Mouse (Mus musculus): ENCODE results near the gene Rlf. TPM values are rescaled to one million over a fixed set of nuclear protein-coding genes. Genes with fewer than 3 reads are reported as not detected.
"Not testable (repeated sequence)": the region's sequence is repeated elsewhere in the genome, so short reads cannot be mapped to it uniquely, and the experiment has no call there.

The Rlf gene
- polyA plus RNA-seq, 1 experiment from 2014 or later = 17.9 TPM

DNA sequence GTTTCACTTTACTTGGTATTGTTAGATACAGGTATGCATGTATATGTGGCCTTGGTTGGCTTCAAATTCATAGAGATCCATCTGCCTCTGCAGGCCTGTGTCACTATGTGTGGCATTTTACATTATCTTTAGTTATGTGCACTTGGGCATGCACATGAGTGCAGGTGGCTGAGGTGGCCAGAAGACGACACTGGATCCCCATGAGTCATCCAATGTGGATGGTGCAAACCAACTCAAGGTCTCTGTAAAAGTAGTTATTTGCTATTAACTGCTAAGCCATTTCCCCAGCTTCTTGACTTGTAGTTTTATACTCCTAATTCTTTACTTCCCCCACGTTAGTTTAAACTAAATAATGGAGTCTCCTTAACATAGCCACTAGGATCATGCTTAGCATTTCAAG, 22.6 kb downstream of the Rlf start:
- Histone ChIP-seq H3K9ac (ENCODE audit: low read length) (no peak overlapping the region), H3K4me2 (ENCODE audit: low read length) (no peak overlapping the region), H3K27me3 (replicated peaks; ENCODE audit: control insufficient read depth, insufficient read depth, low read length) (no peaks in the 10 kb centered on the region), H3K27ac (ENCODE audit: low read depth, low read length) (no peak overlapping the region), H3K36me3 (ENCODE audit: control insufficient read depth, insufficient read depth, low read length) (peaks cover 19% of the 10 kb centered on the region; the same call in 1 of the 2 replicates), H3K9me3 (replicated peaks; ENCODE audit: control insufficient read depth, low read length) (no peaks in the 10 kb centered on the region), H3K4me1 (ENCODE audit: control insufficient read depth, insufficient read depth, low read length) (no peaks in the 10 kb centered on the region), H3K4me3 (ENCODE audit: low read depth, low read length) (no peak overlapping the region)
- no peak for ATAC-seq
- DNase-seq (ENCODE audit: low spot score) = no peak
- WGBS = 98% methylated on average over 2 of the region's 2 CpGs

DNA sequence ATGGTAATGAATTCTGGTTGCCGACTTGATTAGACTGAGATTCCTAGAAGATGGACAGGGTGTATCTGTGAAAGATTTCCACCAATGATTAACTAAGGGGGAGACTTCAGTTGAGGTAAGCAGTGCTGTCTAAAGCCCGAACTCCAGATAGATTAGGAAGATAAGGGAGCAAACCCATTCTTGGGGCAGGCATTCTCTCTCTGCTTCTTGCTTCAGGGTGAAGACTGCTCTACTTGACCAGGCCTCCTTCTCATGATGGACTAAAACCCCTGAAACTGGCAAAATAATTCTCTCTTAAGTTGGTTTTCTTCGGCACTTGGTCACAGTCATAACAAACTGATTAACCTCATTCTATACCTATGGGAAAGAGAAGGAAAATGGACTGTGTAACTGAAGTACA, 25.5 kb downstream of the Rlf start:
- Histone ChIP-seq H3K27ac (ENCODE audit: low read depth, low read length) (no peak overlapping the region), H3K36me3 (ENCODE audit: control insufficient read depth, insufficient read depth, low read length) (peaks cover 20% of the 10 kb centered on the region; the same call in 1 of the 2 replicates), H3K4me1 (ENCODE audit: control insufficient read depth, insufficient read depth, low read length) (no peaks in the 10 kb centered on the region), H3K27me3 (replicated peaks; ENCODE audit: control insufficient read depth, insufficient read depth, low read length) (no peaks in the 10 kb centered on the region), H3K9ac (ENCODE audit: low read length) (no peak overlapping the region), H3K4me3 (ENCODE audit: low read depth, low read length) (no peak overlapping the region), H3K4me2 (ENCODE audit: low read length) (no peak overlapping the region), H3K9me3 (replicated peaks; ENCODE audit: control insufficient read depth, low read length) (no peaks in the 10 kb centered on the region)
- DNase-seq (ENCODE audit: low spot score) = no peak
- ATAC-seq = no peak
- 95% methylated on average over 3 of the region's 3 CpGs for WGBS

DNA sequence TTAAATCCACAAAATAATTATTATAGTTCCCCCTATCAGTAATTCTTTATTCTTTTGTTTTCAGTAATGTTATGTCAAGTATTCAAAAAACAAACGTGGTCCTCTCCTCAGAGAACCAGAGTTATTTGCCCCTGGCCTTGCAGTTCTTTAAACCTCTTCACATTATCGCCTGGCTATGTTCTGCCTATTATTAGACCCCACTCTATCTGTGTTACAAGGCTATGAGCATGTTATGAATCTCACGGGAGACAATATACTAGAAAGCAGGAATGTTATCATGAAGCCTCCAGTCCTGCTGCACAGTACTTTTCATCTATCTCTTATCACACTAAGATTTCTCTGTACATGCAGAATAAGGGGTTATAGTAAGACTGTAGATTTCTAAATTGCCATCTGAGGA, 35.2 kb downstream of the Rlf start:
- 90% methylated on average over 3 of the region's 3 CpGs for WGBS
- ATAC-seq (no peak), DNase-seq (ENCODE audit: low spot score) (no peak)

DNA sequence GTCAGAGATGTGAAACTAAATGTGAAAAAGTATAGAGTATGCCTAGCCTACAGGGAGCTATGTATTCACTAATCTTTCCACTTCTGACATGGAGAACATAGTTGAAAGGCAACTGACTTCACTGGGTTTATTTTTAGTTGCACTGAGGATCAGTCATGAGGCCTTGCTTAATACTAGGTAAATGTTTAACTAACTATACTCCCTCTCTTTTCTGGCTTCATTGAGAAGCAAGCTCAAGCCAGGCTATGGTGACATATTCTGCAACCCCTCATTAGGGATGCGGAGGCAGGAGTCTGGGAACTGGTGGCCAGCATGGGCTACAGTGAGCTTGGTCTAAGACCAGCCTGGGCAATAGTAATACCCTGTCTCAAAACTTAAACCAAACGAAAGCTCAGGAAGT, 47.2 kb downstream of the Rlf start:
- H3K4me1 ChIP-seq (ENCODE audit: control insufficient read depth, insufficient read depth, low read length) = no peaks in the 10 kb centered on the region
- no peaks in the 10 kb centered on the region for H3K27me3 ChIP-seq (replicated peaks; ENCODE audit: control insufficient read depth, insufficient read depth, low read length)
- H3K4me2 ChIP-seq (ENCODE audit: low read length) = no peak overlapping the region
- 97% methylated on average over 2 of the region's 2 CpGs for WGBS
- no peak for DNase-seq (ENCODE audit: low spot score)
- H3K27ac ChIP-seq (ENCODE audit: low read depth, low read length) = no peak overlapping the region
- no peak overlapping the region for H3K4me3 ChIP-seq (ENCODE audit: low read depth, low read length)
- no peak overlapping the region for H3K9ac ChIP-seq (ENCODE audit: low read length)
- no peaks in the 10 kb centered on the region for H3K9me3 ChIP-seq (replicated peaks; ENCODE audit: control insufficient read depth, low read length)
- peaks cover 50% of the 10 kb centered on the region for H3K36me3 ChIP-seq (ENCODE audit: control insufficient read depth, insufficient read depth, low read length)
- ATAC-seq = no peak

More for the DNA sequence above, 35.2 kb downstream of the Rlf start:
- no peak overlapping the region for H3K9ac ChIP-seq (ENCODE audit: low read length)
- H3K4me2 ChIP-seq (ENCODE audit: low read length) = no peak overlapping the region
- no peak overlapping the region for H3K4me3 ChIP-seq (ENCODE audit: low read depth, low read length)
- no peaks in the 10 kb centered on the region for H3K4me1 ChIP-seq (ENCODE audit: control insufficient read depth, insufficient read depth, low read length)
- no peaks in the 10 kb centered on the region for H3K27me3 ChIP-seq (replicated peaks; ENCODE audit: control insufficient read depth, insufficient read depth, low read length)
- H3K9me3 ChIP-seq (replicated peaks; ENCODE audit: control insufficient read depth, low read length) = peaks cover 3% of the 10 kb centered on the region; the same call in 1 of the 2 replicates
- no peak overlapping the region for H3K27ac ChIP-seq (ENCODE audit: low read depth, low read length)
- H3K36me3 ChIP-seq (ENCODE audit: control insufficient read depth, insufficient read depth, low read length) = peaks cover 12% of the 10 kb centered on the region; the same call in 1 of the 2 replicates

DNA sequence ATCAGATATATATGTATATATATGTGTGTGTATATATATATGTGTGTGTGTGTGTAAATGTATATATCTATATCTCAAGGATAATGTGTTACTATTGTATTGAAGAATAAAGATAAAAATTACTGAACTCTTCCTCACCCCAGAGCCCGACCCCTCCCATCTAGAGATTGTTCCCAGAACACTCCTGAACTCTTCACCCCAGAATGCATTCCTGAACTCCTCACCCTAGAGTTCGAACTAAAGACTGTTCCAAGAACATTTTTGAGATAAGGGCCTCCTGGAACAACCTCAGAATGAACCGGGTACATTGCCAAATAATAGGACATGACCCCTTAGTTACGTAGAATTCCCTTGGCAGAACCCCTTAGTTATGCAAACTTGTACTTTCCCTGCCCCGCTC, 48.2 kb downstream of the Rlf start:
- not testable (repeated sequence) for H3K4me1 ChIP-seq (ENCODE audit: control insufficient read depth, insufficient read depth, low read length); ATAC-seq; H3K4me3 ChIP-seq (ENCODE audit: low read depth, low read length); H3K4me2 ChIP-seq (ENCODE audit: low read length); H3K9me3 ChIP-seq (replicated peaks; ENCODE audit: control insufficient read depth, low read length); H3K27ac ChIP-seq (ENCODE audit: low read depth, low read length); H3K9ac ChIP-seq (ENCODE audit: low read length); H3K27me3 ChIP-seq (replicated peaks; ENCODE audit: control insufficient read depth, insufficient read depth, low read length); DNase-seq (ENCODE audit: low spot score)
- 93% methylated on average over 3 of the region's 5 CpGs for WGBS
- H3K36me3 ChIP-seq (ENCODE audit: control insufficient read depth, insufficient read depth, low read length) = peaks cover 49% of the 10 kb centered on the region

DNA sequence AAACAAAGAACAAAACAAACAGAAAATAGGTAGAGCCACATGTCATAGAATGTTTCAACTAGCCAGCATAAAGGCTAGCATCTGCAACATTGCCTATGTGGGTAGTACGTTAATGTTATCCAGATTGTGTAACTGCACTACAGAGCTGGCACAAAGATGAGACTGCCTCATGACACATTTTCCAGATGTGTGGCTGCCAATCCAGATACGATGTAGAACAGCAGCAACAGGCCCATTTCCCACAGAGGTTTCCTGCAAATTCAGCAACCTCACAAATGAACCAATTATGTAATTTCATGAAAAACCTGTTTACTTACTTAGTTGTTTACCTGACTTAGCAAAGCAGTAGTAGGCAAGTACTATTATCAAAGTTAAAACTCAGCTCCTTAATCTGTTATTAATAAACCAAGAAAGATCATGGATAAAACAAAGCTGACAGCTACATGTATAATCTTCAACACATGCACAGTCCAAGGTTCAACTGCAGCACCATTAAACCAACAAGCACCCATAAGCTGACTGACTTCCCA, 51.3 kb downstream of the Rlf start:
- ATAC-seq = no peak
- Histone ChIP-seq H3K9me3 (replicated peaks; ENCODE audit: control insufficient read depth, low read length) (no peaks in the 10 kb centered on the region), H3K4me1 (ENCODE audit: control insufficient read depth, insufficient read depth, low read length) (no peaks in the 10 kb centered on the region), H3K9ac (ENCODE audit: low read length) (no peak overlapping the region), H3K27me3 (replicated peaks; ENCODE audit: control insufficient read depth, insufficient read depth, low read length) (no peaks in the 10 kb centered on the region), H3K36me3 (ENCODE audit: control insufficient read depth, insufficient read depth, low read length) (peaks cover 34% of the 10 kb centered on the region), H3K4me2 (ENCODE audit: low read length) (no peak overlapping the region), H3K4me3 (ENCODE audit: low read depth, low read length) (no peak overlapping the region), H3K27ac (ENCODE audit: low read depth, low read length) (no peak overlapping the region)
- WGBS = 97% methylated on average over 2 of the region's 2 CpGs
- DNase-seq (ENCODE audit: low spot score) = no peak

DNA sequence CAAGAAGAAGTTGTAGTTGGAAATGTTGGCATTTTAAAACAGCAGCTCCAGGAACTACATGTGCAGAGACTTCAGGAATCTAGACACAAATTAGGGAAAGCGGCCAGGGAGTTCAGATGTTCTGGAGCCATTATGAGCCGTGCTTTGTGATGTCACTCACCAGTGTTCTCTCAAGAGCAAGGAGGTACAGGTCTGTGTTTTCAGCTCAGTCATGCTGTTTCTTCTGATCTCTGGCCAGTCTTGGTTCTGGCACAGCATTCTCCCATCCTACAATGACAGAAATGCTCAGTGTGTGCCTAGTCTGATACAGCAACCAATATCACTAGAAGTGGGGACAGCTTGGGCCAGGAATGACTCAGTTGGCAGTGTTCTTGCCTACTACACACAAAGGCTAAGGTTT, 105.8 kb downstream of the Rlf start, which contains the start of gene Tmco2:
Gene Tmco2 (minus strand): TSS at position 101 of the 400 bp plus-strand sequence.
- Histone ChIP-seq H3K36me3 (ENCODE audit: control insufficient read depth, insufficient read depth, low read length) (no peaks in the 10 kb centered on the region), H3K4me2 (ENCODE audit: low read length) (no peak within 1 kb of the TSS), H3K4me3 (ENCODE audit: low read depth, low read length) (no peak within 1 kb of the TSS), H3K4me1 (ENCODE audit: control insufficient read depth, insufficient read depth, low read length) (no peaks in the 10 kb centered on the region), H3K27ac (ENCODE audit: low read depth, low read length) (no peak within 1 kb of the TSS), H3K9ac (ENCODE audit: low read length) (no peak within 1 kb of the TSS), H3K27me3 (replicated peaks; ENCODE audit: control insufficient read depth, insufficient read depth, low read length) (no peaks in the 10 kb centered on the region), H3K9me3 (replicated peaks; ENCODE audit: control insufficient read depth, low read length) (no peaks in the 10 kb centered on the region)
- 88% methylated on average over 2 of the region's 2 CpGs for WGBS
- no peak for ATAC-seq
- DNase-seq (ENCODE audit: low spot score) = no peak

DNA sequence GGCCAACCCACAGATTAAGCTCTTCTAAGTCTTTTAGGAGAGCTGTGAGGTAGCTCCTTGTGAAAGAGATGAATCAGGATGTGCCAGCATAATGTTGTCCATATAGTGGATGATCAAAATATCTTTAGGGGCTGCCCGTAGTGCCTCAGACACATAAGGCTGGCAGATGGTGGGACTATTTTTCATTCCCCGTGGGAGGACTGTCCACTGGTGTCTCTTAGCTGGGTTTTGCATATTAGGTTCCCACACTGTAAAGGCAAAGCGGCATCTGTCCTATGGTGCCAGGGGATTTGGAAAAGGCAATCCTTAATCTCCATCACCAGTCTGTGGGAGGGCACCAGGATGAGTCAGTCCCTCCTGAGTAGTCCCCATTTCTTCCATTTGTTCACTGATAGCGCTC, 111.6 kb downstream of the Rlf start:
- Histone ChIP-seq H3K27me3 (replicated peaks; ENCODE audit: control insufficient read depth, insufficient read depth, low read length) (no peaks in the 10 kb centered on the region), H3K4me3 (ENCODE audit: low read depth, low read length) (no peak overlapping the region), H3K9ac (ENCODE audit: low read length) (no peak overlapping the region), H3K4me2 (ENCODE audit: low read length) (no peak overlapping the region), H3K9me3 (replicated peaks; ENCODE audit: control insufficient read depth, low read length) (no peaks in the 10 kb centered on the region), H3K27ac (ENCODE audit: low read depth, low read length) (no peak overlapping the region), H3K36me3 (ENCODE audit: control insufficient read depth, insufficient read depth, low read length) (no peaks in the 10 kb centered on the region), H3K4me1 (ENCODE audit: control insufficient read depth, insufficient read depth, low read length) (no peaks in the 10 kb centered on the region)
- DNase-seq (ENCODE audit: low spot score) (no peak), ATAC-seq (no peak)
- WGBS = 90% methylated on average over 4 of the region's 4 CpGs

DNA sequence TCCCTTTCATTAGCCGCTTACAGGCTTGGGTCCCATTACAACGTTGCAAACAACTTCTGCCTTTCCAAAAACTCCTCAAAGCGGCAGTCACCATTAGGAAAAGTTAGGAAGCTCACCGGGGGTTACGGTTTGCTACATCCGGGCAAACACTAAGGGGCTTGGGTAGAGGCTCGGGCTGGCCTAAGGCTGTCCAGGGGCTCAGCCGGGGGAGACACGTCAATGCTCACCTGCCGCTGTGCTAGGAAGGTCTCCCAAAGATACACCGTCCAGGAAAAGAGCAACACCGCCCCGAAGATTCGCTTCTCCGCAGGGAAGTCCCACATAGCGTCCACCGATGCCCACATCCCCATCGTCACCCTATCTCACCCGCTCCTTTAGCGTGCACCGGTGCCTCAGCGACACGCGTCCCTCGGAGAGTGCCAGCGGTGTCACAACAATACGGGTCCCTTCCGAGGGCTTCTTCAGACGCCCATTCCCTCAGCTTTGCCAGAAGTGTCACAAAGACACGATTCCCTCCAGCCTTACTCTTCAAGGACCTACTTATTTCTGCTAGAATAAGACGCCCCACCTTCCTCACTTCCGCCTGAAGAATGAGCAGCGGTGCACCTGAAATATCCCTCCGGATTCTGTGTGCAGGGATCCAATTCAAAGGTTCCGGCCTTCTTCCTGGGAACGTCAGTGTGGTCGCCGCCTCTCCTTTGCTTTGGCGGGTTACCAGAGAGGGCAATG, 117.1 kb downstream of the Rlf start, which contains the start of gene Zmpste24:
Gene Zmpste24 (minus strand): TSS at position 592 of the 729 bp plus-strand sequence.
- H3K9me3 ChIP-seq (replicated peaks; ENCODE audit: control insufficient read depth, low read length) = no peaks in the 10 kb centered on the region
- peaks cover 27% of the 10 kb centered on the region for H3K36me3 ChIP-seq (ENCODE audit: control insufficient read depth, insufficient read depth, low read length)
- DNase-seq (ENCODE audit: low spot score) (peak; percentile 95), ATAC-seq (peak; percentile 95)
- peak within 1 kb of the TSS; percentile 87 for H3K4me2 ChIP-seq (ENCODE audit: low read length)
- no peaks in the 10 kb centered on the region for H3K27me3 ChIP-seq (replicated peaks; ENCODE audit: control insufficient read depth, insufficient read depth, low read length)
- WGBS = under 1% methylated on average over 39 of the region's 39 CpGs
- H3K4me3 ChIP-seq (ENCODE audit: low read depth, low read length) = peak within 1 kb of the TSS; percentile 73
- H3K4me1 ChIP-seq (ENCODE audit: control insufficient read depth, insufficient read depth, low read length) = peaks cover 10% of the 10 kb centered on the region
- H3K27ac ChIP-seq (ENCODE audit: low read depth, low read length) = no peak within 1 kb of the TSS; the same call in 1 of the 2 replicates
- peak within 1 kb of the TSS; percentile 81 for H3K9ac ChIP-seq (ENCODE audit: low read length)

Data from forebrain, embryonic 14.5 days (tissue).